Mouse (Mus musculus): ENCODE data around the gene Iqch. TPM values are rescaled to one million over a fixed set of nuclear protein-coding genes. Genes with fewer than 3 reads are reported as not detected.

The Iqch gene
- polyA plus RNA-seq, 2 experiments: 0.05 to 0.11 TPM

- H3K9me3 ChIP-seq (ENCODE audit: control insufficient read depth, low read length): no peaks in the 10 kb centered on the region
- no peak overlapping the region for H3K4me3 ChIP-seq (replicated peaks; ENCODE audit: low read length)
- WGBS: 30% methylated on average over 9 of the region's 9 CpGs
- no peak overlapping the region for H3K27ac ChIP-seq (replicated peaks; ENCODE audit: low read depth, low read length)
- no peaks in the 10 kb centered on the region for H3K4me1 ChIP-seq (ENCODE audit: control insufficient read depth, insufficient read depth, low read length)
- H3K9ac ChIP-seq (ENCODE audit: low read depth, low read length, severe bottlenecking): no peak overlapping the region
- no peak for TF ChIP-seq POLR2A (IDR thresholded peaks at IDR 0.05; ENCODE audit: borderline replicate concordance, extremely low read depth, insufficient read depth, insufficient read length)
- no peak overlapping the region for H3K4me2 ChIP-seq (replicated peaks; ENCODE audit: low read depth, low read length, severe bottlenecking)
- DNase-seq (ENCODE audit: low spot score) (no peak), ATAC-seq (ENCODE audit: low FRiP score, low read depth) (no peak)
- H3K36me3 ChIP-seq (ENCODE audit: control insufficient read depth, insufficient read depth, low read length): no peaks in the 10 kb centered on the region
- H3K27me3 ChIP-seq (ENCODE audit: control insufficient read depth, insufficient read depth, low read length): no peaks in the 10 kb centered on the region
Measured at GRCm38 (mm10) chr9:63492291-63492690, 110.0 kb downstream of the Iqch start.

- Histone ChIP-seq H3K4me1 (ENCODE audit: control insufficient read depth, insufficient read depth, low read length) (no peaks in the 10 kb centered on the region), H3K9ac (ENCODE audit: low read depth, low read length, severe bottlenecking) (0 out of 2 replicates have a peak overlapping the region, but pooled peaks have one; percentile 4), H3K27me3 (ENCODE audit: control insufficient read depth, insufficient read depth, low read length) (no peaks in the 10 kb centered on the region), H3K36me3 (ENCODE audit: control insufficient read depth, insufficient read depth, low read length) (no peaks in the 10 kb centered on the region), H3K4me2 (replicated peaks; ENCODE audit: low read depth, low read length, severe bottlenecking) (no peak overlapping the region), H3K4me3 (replicated peaks; ENCODE audit: low read length) (no peak overlapping the region), H3K9me3 (ENCODE audit: control insufficient read depth, low read length) (no peaks in the 10 kb centered on the region), H3K27ac (replicated peaks; ENCODE audit: low read depth, low read length) (no peak overlapping the region)
- no peak for TF ChIP-seq POLR2A (IDR thresholded peaks at IDR 0.05; ENCODE audit: borderline replicate concordance, extremely low read depth, insufficient read depth, insufficient read length)
- no peak for DNase-seq (ENCODE audit: low spot score)
- 52% methylated on average over 12 of the region's 12 CpGs for WGBS
- ATAC-seq (ENCODE audit: low FRiP score, low read depth): no peak
Measured at GRCm38 (mm10) chr9:63490521-63491307, 111.6 kb downstream of the Iqch start.

GRCm38 (mm10) chr9:63489156-63489555 lies 113.1 kb downstream of the Iqch start:
- no peak overlapping the region for H3K4me2 ChIP-seq (replicated peaks; ENCODE audit: low read depth, low read length, severe bottlenecking)

GRCm38 (mm10) chr9:63465561-63465960 lies 136.7 kb downstream of the Iqch start:
- 70% methylated on average over 3 of the region's 3 CpGs for WGBS
- no peaks in the 10 kb centered on the region for H3K36me3 ChIP-seq (ENCODE audit: control insufficient read depth, insufficient read depth, low read length)
- no peak overlapping the region for H3K4me3 ChIP-seq (replicated peaks; ENCODE audit: low read length)
- H3K4me2 ChIP-seq (replicated peaks; ENCODE audit: low read depth, low read length, severe bottlenecking): no peak overlapping the region
- no peak overlapping the region for H3K27ac ChIP-seq (replicated peaks; ENCODE audit: low read depth, low read length)
- no peak for TF ChIP-seq POLR2A (IDR thresholded peaks at IDR 0.05; ENCODE audit: borderline replicate concordance, extremely low read depth, insufficient read depth, insufficient read length)
- no peak overlapping the region for H3K9ac ChIP-seq (ENCODE audit: low read depth, low read length, severe bottlenecking)
- H3K4me1 ChIP-seq (ENCODE audit: control insufficient read depth, insufficient read depth, low read length): no peaks in the 10 kb centered on the region
- ATAC-seq (ENCODE audit: low FRiP score, low read depth) (no peak), DNase-seq (ENCODE audit: low spot score) (no peak)
- no peaks in the 10 kb centered on the region for H3K9me3 ChIP-seq (ENCODE audit: control insufficient read depth, low read length)
- H3K27me3 ChIP-seq (ENCODE audit: control insufficient read depth, insufficient read depth, low read length): no peaks in the 10 kb centered on the region

More at GRCm38 (mm10) chr9:63489156-63489555, 113.1 kb downstream of the Iqch start:
- Histone ChIP-seq H3K9ac (ENCODE audit: low read depth, low read length, severe bottlenecking) (no peak overlapping the region), H3K27me3 (ENCODE audit: control insufficient read depth, insufficient read depth, low read length) (no peaks in the 10 kb centered on the region), H3K9me3 (ENCODE audit: control insufficient read depth, low read length) (no peaks in the 10 kb centered on the region), H3K27ac (replicated peaks; ENCODE audit: low read depth, low read length) (no peak overlapping the region), H3K4me1 (ENCODE audit: control insufficient read depth, insufficient read depth, low read length) (no peaks in the 10 kb centered on the region), H3K36me3 (ENCODE audit: control insufficient read depth, insufficient read depth, low read length) (no peaks in the 10 kb centered on the region), H3K4me3 (replicated peaks; ENCODE audit: low read length) (no peak overlapping the region)
- TF ChIP-seq POLR2A (IDR thresholded peaks at IDR 0.05; ENCODE audit: borderline replicate concordance, extremely low read depth, insufficient read depth, insufficient read length): no peak
- WGBS: 74% methylated on average over 6 of the region's 6 CpGs
- ATAC-seq (ENCODE audit: low FRiP score, low read depth): no peak
- DNase-seq (ENCODE audit: low spot score): no peak

GRCm38 (mm10) chr9:63462296-63462695 lies 140.0 kb downstream of the Iqch start:
- no peak for TF ChIP-seq POLR2A (IDR thresholded peaks at IDR 0.05; ENCODE audit: borderline replicate concordance, extremely low read depth, insufficient read depth, insufficient read length)
- Histone ChIP-seq H3K36me3 (ENCODE audit: control insufficient read depth, insufficient read depth, low read length) (no peaks in the 10 kb centered on the region), H3K9ac (ENCODE audit: low read depth, low read length, severe bottlenecking) (no peak overlapping the region), H3K9me3 (ENCODE audit: control insufficient read depth, low read length) (no peaks in the 10 kb centered on the region), H3K4me3 (replicated peaks; ENCODE audit: low read length) (no peak overlapping the region), H3K27ac (replicated peaks; ENCODE audit: low read depth, low read length) (no peak overlapping the region), H3K27me3 (ENCODE audit: control insufficient read depth, insufficient read depth, low read length) (no peaks in the 10 kb centered on the region), H3K4me1 (ENCODE audit: control insufficient read depth, insufficient read depth, low read length) (no peaks in the 10 kb centered on the region), H3K4me2 (replicated peaks; ENCODE audit: low read depth, low read length, severe bottlenecking) (no peak overlapping the region)
- 68% methylated on average over 2 of the region's 2 CpGs for WGBS
- ATAC-seq (ENCODE audit: low FRiP score, low read depth) (no peak), DNase-seq (ENCODE audit: low spot score) (peak; percentile 84)
